Mouse (Mus musculus) limb, embryonic 15.5 days (tissue): ENCODE measurements around the gene Arpc2. TPM values are rescaled to one million over a fixed set of nuclear protein-coding genes. Genes with fewer than 3 reads are reported as not detected.

Source experiments
- ATAC-seq: fragments of 200-750 bp; cut with Nextera tagmentation; 2 replicates; pipeline ENCODE4 v1.8.0; 2017; ENCODE audit warnings: low read depth, moderate TSS enrichment; ENCODE audit not compliant: insufficient number of reproducible peaks, low FRiP score, low TSS enrichment
- H3K27ac ChIP-seq: fragments of 300-500 bp; sonication (generic); 2 replicates; pipeline ENCODE4 v1.5.1; 2015; ENCODE audit warnings: moderate library complexity, mild to moderate bottlenecking, inconsistent platforms
- H3K27me3 ChIP-seq: fragments of 300-500 bp; sonication (generic); 2 replicates; pipeline ENCODE4 v1.6.1; 2015; ENCODE audit warnings: inconsistent platforms
- H3K36me3 ChIP-seq: fragments of 300-500 bp; sonication (generic); 2 replicates; pipeline ENCODE4 v1.6.1; 2015; ENCODE audit warnings: inconsistent platforms
- H3K4me1 ChIP-seq: fragments of 300-500 bp; sonication (generic); 2 replicates; pipeline ENCODE4 v1.6.1; 2015; ENCODE audit warnings: inconsistent platforms
- H3K4me2 ChIP-seq: fragments of 300-500 bp; sonication (generic); 2 replicates; pipeline ENCODE4 v1.6.1; 2015; ENCODE audit warnings: mild to moderate bottlenecking, inconsistent platforms
- H3K4me3 ChIP-seq: fragments of 300-500 bp; sonication (generic); 2 replicates; pipeline ENCODE4 v1.5.1; 2015; ENCODE audit warnings: mild to moderate bottlenecking, inconsistent platforms
- H3K9ac ChIP-seq: fragments of 300-500 bp; sonication (generic); 2 replicates; pipeline ENCODE4 v1.6.1; 2015; ENCODE audit warnings: inconsistent platforms
- H3K9me3 ChIP-seq: fragments of 300-500 bp; sonication (generic); 2 replicates; pipeline ENCODE4 v1.6.1; 2016; ENCODE audit warnings: inconsistent platforms
- WGBS: fragments of 180-500 bp; shearing (Covaris S2); methylation state at CpG from one replicate; pipeline ENCODE4 v1.1.7; 2015; 5-methylcytosine and 5-hydroxymethylcytosine counted together
- polyA plus RNA-seq: library from polyadenylated mRNA; unstranded; fragments of >200 nt; fragmentation: Nextera tagmentation; extraction: Ambion mirVana; gene quantifications from 2 replicates; pipeline ENCODE4 v1.2.1, GENCODE M21; 2015

The Arpc2 gene
- polyA plus RNA-seq, 1 experiment from 2014 or later, result 441 TPM

- H3K4me1 ChIP-seq, result no peaks in the 10 kb centered on the region
- H3K9ac ChIP-seq, result no peak overlapping the region
- ATAC-seq, result no peak
- no peak overlapping the region for H3K4me2 ChIP-seq
- no peaks in the 10 kb centered on the region for H3K9me3 ChIP-seq
- H3K4me3 ChIP-seq, result no peak overlapping the region
- H3K27ac ChIP-seq, result no peak overlapping the region
- H3K27me3 ChIP-seq, result no peaks in the 10 kb centered on the region
- H3K36me3 ChIP-seq, result no peaks in the 10 kb centered on the region
- 85% methylated on average over 8 of the region's 8 CpGs for WGBS
Observed at GRCm38 (mm10) chr1:74206642-74207041, 29.2 kb upstream of the Arpc2 start.

GRCm38 (mm10) chr1:74207906-74208305, 28.0 kb upstream of the Arpc2 start:
- ATAC-seq, result no peak
- Histone ChIP-seq H3K9me3 (no peaks in the 10 kb centered on the region), H3K4me1 (no peaks in the 10 kb centered on the region), H3K36me3 (no peaks in the 10 kb centered on the region), H3K27ac (no peak overlapping the region), H3K9ac (no peak overlapping the region), H3K27me3 (no peaks in the 10 kb centered on the region), H3K4me2 (no peak overlapping the region), H3K4me3 (no peak overlapping the region)
- WGBS, result 60% methylated on average over 9 of the region's 9 CpGs

GRCm38 (mm10) chr1:74208941-74209340, 26.9 kb upstream of the Arpc2 start:
- no peaks in the 10 kb centered on the region for H3K4me1 ChIP-seq
- no peak overlapping the region for H3K4me2 ChIP-seq
- H3K9me3 ChIP-seq, result no peaks in the 10 kb centered on the region
- no peak overlapping the region for H3K9ac ChIP-seq
- 89% methylated on average over 8 of the region's 8 CpGs for WGBS
- H3K4me3 ChIP-seq, result no peak overlapping the region
- H3K36me3 ChIP-seq, result no peaks in the 10 kb centered on the region
- no peak overlapping the region for H3K27ac ChIP-seq
- H3K27me3 ChIP-seq, result no peaks in the 10 kb centered on the region
- ATAC-seq, result no peak

- Histone ChIP-seq H3K36me3 (no peaks in the 10 kb centered on the region), H3K4me3 (no peak overlapping the region), H3K27ac (no peak overlapping the region), H3K9ac (no peak overlapping the region), H3K4me2 (no peak overlapping the region), H3K9me3 (no peaks in the 10 kb centered on the region), H3K27me3 (no peaks in the 10 kb centered on the region), H3K4me1 (no peaks in the 10 kb centered on the region)
- 83% methylated on average over 7 of the region's 7 CpGs for WGBS
- ATAC-seq, result no peak
Observed at GRCm38 (mm10) chr1:74219922-74220321, 16.0 kb upstream of the Arpc2 start.

- H3K4me1 ChIP-seq, result no peaks in the 10 kb centered on the region
- no peak overlapping the region for H3K27ac ChIP-seq
- H3K27me3 ChIP-seq, result no peaks in the 10 kb centered on the region
- H3K4me3 ChIP-seq, result no peak overlapping the region
- H3K4me2 ChIP-seq, result no peak overlapping the region
- 74% methylated on average over 7 of the region's 7 CpGs for whole genome bisulfite sequencing
- H3K9me3 ChIP-seq, result no peaks in the 10 kb centered on the region
- H3K9ac ChIP-seq, result no peak overlapping the region
- no peaks in the 10 kb centered on the region for H3K36me3 ChIP-seq
- no peak for ATAC-seq
Observed at GRCm38 (mm10) chr1:74227317-74227716, 8.6 kb upstream of the Arpc2 start.

GRCm38 (mm10) chr1:74229942-74230341, 5.9 kb upstream of the Arpc2 start:
- WGBS, result 59% methylated on average over 2 of the region's 2 CpGs
- no peak overlapping the region for H3K27ac ChIP-seq
- H3K9me3 ChIP-seq, result no peaks in the 10 kb centered on the region
- no peak overlapping the region for H3K9ac ChIP-seq
- H3K4me2 ChIP-seq, result no peak overlapping the region
- ATAC-seq, result no peak
- no peak overlapping the region for H3K4me3 ChIP-seq
- no peaks in the 10 kb centered on the region for H3K4me1 ChIP-seq
- no peaks in the 10 kb centered on the region for H3K27me3 ChIP-seq
- no peaks in the 10 kb centered on the region for H3K36me3 ChIP-seq

GRCm38 (mm10) chr1:74230992-74231391, 4.9 kb upstream of the Arpc2 start:
- Histone ChIP-seq H3K9ac (no peak overlapping the region), H3K4me1 (no peaks in the 10 kb centered on the region), H3K27me3 (no peaks in the 10 kb centered on the region), H3K27ac (no peak overlapping the region), H3K9me3 (no peaks in the 10 kb centered on the region), H3K36me3 (no peaks in the 10 kb centered on the region), H3K4me2 (no peak overlapping the region), H3K4me3 (no peak overlapping the region)
- ATAC-seq, result no peak
- no CpG with 5 or more reads among the region's 1 CpGs for WGBS

GRCm38 (mm10) chr1:74236590-74237317, 870 bp downstream of the Arpc2 start:
- H3K27me3 ChIP-seq, result no peaks in the 10 kb centered on the region
- peak overlapping the region; percentile 93 for H3K9ac ChIP-seq
- ATAC-seq, result peak; percentile 73; the same call in 1 of the 2 replicates
- peak overlapping the region; percentile 93 for H3K27ac ChIP-seq
- H3K9me3 ChIP-seq, result no peaks in the 10 kb centered on the region
- peaks cover 30% of the 10 kb centered on the region for H3K4me1 ChIP-seq
- H3K36me3 ChIP-seq, result no peaks in the 10 kb centered on the region
- H3K4me3 ChIP-seq, result peak overlapping the region; percentile 94
- under 1% methylated on average over 46 of the region's 57 CpGs for WGBS
- H3K4me2 ChIP-seq, result peak overlapping the region; percentile 67

GRCm38 (mm10) chr1:74237671-74238070, 1.8 kb downstream of the Arpc2 start:
- no peak for ATAC-seq
- Histone ChIP-seq H3K27ac (peak overlapping the region; percentile 54), H3K9ac (peak overlapping the region; percentile 93; the same call in 1 of the 2 replicates), H3K4me2 (peak overlapping the region; percentile 67), H3K36me3 (no peaks in the 10 kb centered on the region), H3K27me3 (no peaks in the 10 kb centered on the region), H3K4me1 (peaks cover 30% of the 10 kb centered on the region), H3K9me3 (no peaks in the 10 kb centered on the region), H3K4me3 (peak overlapping the region; percentile 94)
- 20% methylated on average over 5 of the region's 5 CpGs for WGBS

- no peaks in the 10 kb centered on the region for H3K36me3 ChIP-seq
- no peaks in the 10 kb centered on the region for H3K27me3 ChIP-seq
- H3K9ac ChIP-seq, result no peak overlapping the region
- ATAC-seq, result no peak
- H3K4me2 ChIP-seq, result peak overlapping the region; percentile 67
- no peaks in the 10 kb centered on the region for H3K9me3 ChIP-seq
- peak overlapping the region; percentile 54 for H3K27ac ChIP-seq
- 48% methylated on average over 1 of the region's 1 CpGs for WGBS
- peak overlapping the region; percentile 94 for H3K4me3 ChIP-seq
- peaks cover 30% of the 10 kb centered on the region for H3K4me1 ChIP-seq
Observed at GRCm38 (mm10) chr1:74238136-74238535, 2.3 kb downstream of the Arpc2 start.

- 46% methylated on average over 7 of the region's 7 CpGs for WGBS
- H3K4me2 ChIP-seq, result peak overlapping the region; percentile 30; the same call in 1 of the 2 replicates
- H3K36me3 ChIP-seq, result no peaks in the 10 kb centered on the region
- H3K9ac ChIP-seq, result no peak overlapping the region
- H3K4me3 ChIP-seq, result no peak overlapping the region; the same call in 1 of the 2 replicates
- H3K27ac ChIP-seq, result no peak overlapping the region
- peaks cover 31% of the 10 kb centered on the region for H3K4me1 ChIP-seq
- no peaks in the 10 kb centered on the region for H3K9me3 ChIP-seq
- no peak for ATAC-seq
- H3K27me3 ChIP-seq, result no peaks in the 10 kb centered on the region
Observed at GRCm38 (mm10) chr1:74239162-74239561, 3.3 kb downstream of the Arpc2 start.

GRCm38 (mm10) chr1:74239618-74240017, 3.7 kb downstream of the Arpc2 start:
- Histone ChIP-seq H3K9ac (no peak overlapping the region), H3K36me3 (no peaks in the 10 kb centered on the region), H3K9me3 (no peaks in the 10 kb centered on the region), H3K27me3 (no peaks in the 10 kb centered on the region), H3K4me2 (0 out of 2 replicates have a peak overlapping the region, but pooled peaks have one; percentile 30), H3K4me3 (no peak overlapping the region), H3K27ac (no peak overlapping the region), H3K4me1 (peaks cover 33% of the 10 kb centered on the region)
- 57% methylated on average over 11 of the region's 11 CpGs for WGBS
- ATAC-seq, result no peak
